Mouse (Mus musculus) midbrain, embryonic 16.5 days (tissue): ENCODE data around the gene Dnttip2. TPM values are rescaled to one million over a fixed set of nuclear protein-coding genes. Genes with fewer than 3 reads are reported as not detected.

ENCODE experiments used
- ATAC-seq: fragments of 200-750 bp; cut with Nextera tagmentation; 2 replicates; pipeline ENCODE4 v1.8.0; 2017; ENCODE audit warnings: moderate TSS enrichment
- H3K27ac ChIP-seq: fragments of 300-500 bp; sonication (generic); 2 replicates; pipeline ENCODE4 v1.5.1; 2014; ENCODE audit warnings: mild to moderate bottlenecking, low read length, mixed read lengths
- H3K27me3 ChIP-seq: fragments of 300-500 bp; sonication (generic); 2 replicates; pipeline ENCODE4 v1.6.1; 2014; ENCODE audit warnings: low read depth, low read length, mixed read lengths; ENCODE audit not compliant: control insufficient read depth, insufficient read depth
- H3K36me3 ChIP-seq: fragments of 300-500 bp; sonication (generic); 2 replicates; pipeline ENCODE4 v1.6.1; 2014; ENCODE audit warnings: mild to moderate bottlenecking, low read length, moderate library complexity, mixed read lengths; ENCODE audit not compliant: control insufficient read depth, insufficient read depth
- H3K4me1 ChIP-seq: fragments of 300-500 bp; sonication (generic); 2 replicates; pipeline ENCODE4 v1.6.1; 2014; ENCODE audit warnings: mild to moderate bottlenecking, low read length, mixed read lengths; ENCODE audit not compliant: control insufficient read depth, insufficient read depth
- H3K4me2 ChIP-seq: fragments of 300-500 bp; sonication (generic); 2 replicates; pipeline ENCODE4 v1.6.1; 2014; ENCODE audit warnings: mild to moderate bottlenecking, low read length, mixed read lengths
- H3K4me3 ChIP-seq: fragments of 300-500 bp; sonication (generic); 2 replicates; pipeline ENCODE4 v1.5.1; 2014; ENCODE audit warnings: low read depth, mild to moderate bottlenecking, low read length, moderate library complexity, mixed read lengths
- H3K9ac ChIP-seq: fragments of 300-500 bp; sonication (generic); 2 replicates; pipeline ENCODE4 v1.6.1; 2014; ENCODE audit warnings: low read depth, low read length, mixed read lengths
- H3K9me3 ChIP-seq: fragments of 300-500 bp; sonication (generic); replicated peaks from 2 replicates; pipeline ENCODE4 v1.6.1; 2014; ENCODE audit warnings: mild to moderate bottlenecking, low read length, mixed read lengths; ENCODE audit not compliant: control insufficient read depth, poor library complexity, severe bottlenecking
- WGBS: fragments of 180-500 bp; shearing (Covaris S2); extraction: QIAGEN DNeasy Blood & Tissue Kit; methylation state at CpG from one replicate; pipeline ENCODE4 v1.1.7; 2014; 5-methylcytosine and 5-hydroxymethylcytosine counted together
- polyA plus RNA-seq: library from polyadenylated mRNA; unstranded; fragments of >200 nt; fragmentation: Nextera tagmentation; extraction: Ambion mirVana; gene quantifications from 2 replicates; pipeline ENCODE4 v1.2.1, GENCODE M21; 2015

The Dnttip2 gene
- polyA plus RNA-seq, 1 experiment from 2014 or later: 42.6 TPM

- Histone ChIP-seq H3K4me3 (peak within 1 kb of the TSS; percentile 80), H3K27ac (peak within 1 kb of the TSS; percentile 98), H3K9ac (peak within 1 kb of the TSS; percentile 98), H3K9me3 (no peaks in the 10 kb centered on the region), H3K4me2 (peak within 1 kb of the TSS; percentile 85), H3K36me3 (no peaks in the 10 kb centered on the region), H3K27me3 (no peaks in the 10 kb centered on the region), H3K4me1 (peaks cover 33% of the 10 kb centered on the region)
- 2% methylated on average over 37 of the region's 37 CpGs for WGBS
- ATAC-seq: peak; percentile 90
These were observed 20.0 kb downstream of the Dnttip2 start, which contains the start of gene Bcar3 for GRCm38 (mm10) chr3:122293954-122294850. Gene Bcar3, plus strand, starts transcription at chr3:122294136.

GRCm38 (mm10) chr3:122295511-122295910 lies 21.3 kb downstream of the Dnttip2 start:
- H3K9me3 ChIP-seq: no peaks in the 10 kb centered on the region
- H3K4me3 ChIP-seq: no peak overlapping the region
- H3K27ac ChIP-seq: peak overlapping the region; percentile 98
- 10% methylated on average over 5 of the region's 5 CpGs for WGBS
- no peak overlapping the region for H3K9ac ChIP-seq
- ATAC-seq: no peak
- H3K27me3 ChIP-seq: no peaks in the 10 kb centered on the region
- peaks cover 30% of the 10 kb centered on the region for H3K4me1 ChIP-seq
- no peak overlapping the region for H3K4me2 ChIP-seq
- no peaks in the 10 kb centered on the region for H3K36me3 ChIP-seq

- Histone ChIP-seq H3K27ac (no peak overlapping the region), H3K4me1 (peaks cover 18% of the 10 kb centered on the region), H3K4me2 (no peak overlapping the region), H3K27me3 (no peaks in the 10 kb centered on the region), H3K36me3 (no peaks in the 10 kb centered on the region), H3K9me3 (no peaks in the 10 kb centered on the region), H3K9ac (no peak overlapping the region), H3K4me3 (no peak overlapping the region)
- ATAC-seq: no peak
- WGBS: 51% methylated on average over 5 of the region's 5 CpGs
These were observed 22.8 kb downstream of the Dnttip2 start for GRCm38 (mm10) chr3:122296979-122297378.

- WGBS: 66% methylated on average over 9 of the region's 9 CpGs
- Histone ChIP-seq H3K4me1 (0 out of 2 replicates have a peak, but pooled peaks cover 2% of the 10 kb centered on the region), H3K4me2 (no peak overlapping the region), H3K9me3 (no peaks in the 10 kb centered on the region), H3K9ac (peak overlapping the region; percentile 28; the same call in 1 of the 2 replicates), H3K27ac (no peak overlapping the region), H3K36me3 (no peaks in the 10 kb centered on the region), H3K27me3 (no peaks in the 10 kb centered on the region), H3K4me3 (no peak overlapping the region)
- ATAC-seq: no peak
These were observed 27.1 kb downstream of the Dnttip2 start for GRCm38 (mm10) chr3:122300983-122301919.

GRCm38 (mm10) chr3:122304560-122304959 lies 30.4 kb downstream of the Dnttip2 start:
- no peak for ATAC-seq
- H3K4me3 ChIP-seq: no peak overlapping the region
- 82% methylated on average over 4 of the region's 4 CpGs for WGBS
- H3K9me3 ChIP-seq: no peaks in the 10 kb centered on the region
- H3K27ac ChIP-seq: no peak overlapping the region
- 0 out of 2 replicates have a peak, but pooled peaks cover 2% of the 10 kb centered on the region for H3K4me1 ChIP-seq
- H3K27me3 ChIP-seq: no peaks in the 10 kb centered on the region
- H3K36me3 ChIP-seq: no peaks in the 10 kb centered on the region
- H3K4me2 ChIP-seq: no peak overlapping the region
- no peak overlapping the region for H3K9ac ChIP-seq

- Histone ChIP-seq H3K9ac (no peak overlapping the region), H3K27ac (no peak overlapping the region), H3K27me3 (no peaks in the 10 kb centered on the region), H3K9me3 (no peaks in the 10 kb centered on the region), H3K4me3 (no peak overlapping the region), H3K4me1 (no peaks in the 10 kb centered on the region), H3K4me2 (no peak overlapping the region), H3K36me3 (no peaks in the 10 kb centered on the region)
- WGBS: 43% methylated on average over 4 of the region's 4 CpGs
- no peak for ATAC-seq
These were observed 33.9 kb downstream of the Dnttip2 start for GRCm38 (mm10) chr3:122307894-122308671.

- 43% methylated on average over 6 of the region's 6 CpGs for WGBS
- Histone ChIP-seq H3K9ac (no peak overlapping the region), H3K36me3 (no peaks in the 10 kb centered on the region), H3K4me3 (no peak overlapping the region), H3K27ac (no peak overlapping the region), H3K4me1 (no peaks in the 10 kb centered on the region), H3K27me3 (no peaks in the 10 kb centered on the region), H3K4me2 (no peak overlapping the region), H3K9me3 (no peaks in the 10 kb centered on the region)
- no peak for ATAC-seq
These were observed 34.8 kb downstream of the Dnttip2 start for GRCm38 (mm10) chr3:122308981-122309380.

- WGBS: 17% methylated on average over 2 of the region's 2 CpGs
These were observed 37.9 kb downstream of the Dnttip2 start for GRCm38 (mm10) chr3:122312078-122312477.

More at GRCm38 (mm10) chr3:122312078-122312477, 37.9 kb downstream of the Dnttip2 start:
- no peak overlapping the region for H3K4me3 ChIP-seq
- H3K36me3 ChIP-seq: no peaks in the 10 kb centered on the region
- 0 out of 2 replicates have a peak, but pooled peaks have one; percentile 30 for ATAC-seq
- H3K9ac ChIP-seq: no peak overlapping the region
- peaks cover 6% of the 10 kb centered on the region; the same call in 1 of the 2 replicates for H3K4me1 ChIP-seq
- H3K4me2 ChIP-seq: no peak overlapping the region
- no peak overlapping the region for H3K27ac ChIP-seq
- H3K9me3 ChIP-seq: no peaks in the 10 kb centered on the region
- no peaks in the 10 kb centered on the region for H3K27me3 ChIP-seq
